Mouse (Mus musculus) kidney, embryonic 16.5 days (tissue): Measurements from ENCODE around the gene Comp. TPM values are rescaled to one million over a fixed set of nuclear protein-coding genes. Genes with fewer than 3 reads are reported as not detected.

Source experiments
- ATAC-seq: fragments of 200-750 bp; cut with Nextera tagmentation; 2 replicates; pipeline ENCODE4 v1.8.0; 2017; ENCODE audit warnings: moderate TSS enrichment; ENCODE audit not compliant: low FRiP score, low TSS enrichment
- H3K27ac ChIP-seq: fragments of 300-500 bp; sonication (generic); 2 replicates; pipeline ENCODE4 v1.5.1; 2014; ENCODE audit warnings: low read length
- H3K27me3 ChIP-seq: fragments of 300-500 bp; sonication (generic); 2 replicates; pipeline ENCODE4 v1.6.1; 2014; ENCODE audit warnings: low read length, control low read depth, mixed read lengths; ENCODE audit not compliant: insufficient read depth
- H3K36me3 ChIP-seq: fragments of 300-500 bp; sonication (generic); 2 replicates; pipeline ENCODE4 v1.6.1; 2014; ENCODE audit warnings: low read length, control low read depth, mixed read lengths; ENCODE audit not compliant: insufficient read depth
- H3K4me1 ChIP-seq: fragments of 300-500 bp; sonication (generic); 2 replicates; pipeline ENCODE4 v1.6.1; 2014; ENCODE audit warnings: low read length, control low read depth, mixed read lengths; ENCODE audit not compliant: insufficient read depth
- H3K4me2 ChIP-seq: fragments of 300-500 bp; sonication (generic); replicated peaks from 2 replicates; pipeline ENCODE4 v1.6.1; 2014; ENCODE audit warnings: low read depth, low read length
- H3K4me3 ChIP-seq: fragments of 300-500 bp; sonication (generic); 2 replicates; pipeline ENCODE4 v1.5.1; 2014; ENCODE audit warnings: mild to moderate bottlenecking, low read length
- H3K9ac ChIP-seq: fragments of 300-500 bp; sonication (generic); replicated peaks from 2 replicates; pipeline ENCODE4 v1.6.1; 2014; ENCODE audit warnings: low read length
- H3K9me3 ChIP-seq: fragments of 300-500 bp; sonication (generic); 2 replicates; pipeline ENCODE4 v1.6.1; 2016; ENCODE audit warnings: low read length, control low read depth
- WGBS: fragments of 180-500 bp; shearing (Covaris S2); extraction: QIAGEN DNeasy Blood & Tissue Kit; methylation state at CpG from one replicate; pipeline ENCODE4 v1.1.7; 2014; 5-methylcytosine and 5-hydroxymethylcytosine counted together
- polyA plus RNA-seq: library from polyadenylated mRNA; unstranded; fragments of >200 nt; fragmentation: Nextera tagmentation; extraction: Ambion mirVana; gene quantifications from 2 replicates; pipeline ENCODE4 v1.2.1, GENCODE M21; 2015

Comp gene
- polyA plus RNA-seq, 1 experiment from 2014 or later = 1.00 TPM

- H3K4me1 ChIP-seq = peaks cover 16% of the 10 kb centered on the region; the same call in 1 of the 2 replicates
- no peaks in the 10 kb centered on the region for H3K36me3 ChIP-seq
- H3K4me2 ChIP-seq = no peak overlapping the region
- no peaks in the 10 kb centered on the region for H3K27me3 ChIP-seq
- H3K9ac ChIP-seq = no peak overlapping the region
- no peak for ATAC-seq
- no peaks in the 10 kb centered on the region for H3K9me3 ChIP-seq
- 57% methylated on average over 18 of the region's 18 CpGs for whole genome bisulfite sequencing
- no peak overlapping the region for H3K4me3 ChIP-seq
- no peak overlapping the region for H3K27ac ChIP-seq
These were observed 48.2 kb downstream of the Comp start for GRCm38 (mm10) chr8:70421349-70422104.

GRCm38 (mm10) chr8:70422722-70423121 lies 49.4 kb downstream of the Comp start:
- no peak for ATAC-seq
- 65% methylated on average over 2 of the region's 2 CpGs for WGBS

GRCm38 (mm10) chr8:70426300-70426907 lies 53.0 kb downstream of the Comp start:
- no peaks in the 10 kb centered on the region for H3K36me3 ChIP-seq
- no peaks in the 10 kb centered on the region for H3K27me3 ChIP-seq
- no peak for ATAC-seq
- no peaks in the 10 kb centered on the region for H3K9me3 ChIP-seq
- 0 out of 2 replicates have a peak, but pooled peaks cover under 1% of the 10 kb centered on the region for H3K4me1 ChIP-seq
- no peak overlapping the region for H3K4me2 ChIP-seq
- no peak overlapping the region for H3K4me3 ChIP-seq
- H3K9ac ChIP-seq = no peak overlapping the region
- H3K27ac ChIP-seq = no peak overlapping the region
- 88% methylated on average over 2 of the region's 2 CpGs for WGBS

More at GRCm38 (mm10) chr8:70422722-70423121, 49.4 kb downstream of the Comp start:
- Histone ChIP-seq H3K27ac (no peak overlapping the region), H3K27me3 (no peaks in the 10 kb centered on the region), H3K9ac (no peak overlapping the region), H3K9me3 (no peaks in the 10 kb centered on the region), H3K36me3 (no peaks in the 10 kb centered on the region), H3K4me2 (no peak overlapping the region), H3K4me1 (0 out of 2 replicates have a peak, but pooled peaks cover 14% of the 10 kb centered on the region), H3K4me3 (no peak overlapping the region)

- Histone ChIP-seq H3K9me3 (no peaks in the 10 kb centered on the region), H3K27me3 (no peaks in the 10 kb centered on the region), H3K9ac (no peak overlapping the region), H3K4me1 (no peaks in the 10 kb centered on the region), H3K4me3 (no peak overlapping the region), H3K27ac (no peak overlapping the region), H3K36me3 (no peaks in the 10 kb centered on the region), H3K4me2 (no peak overlapping the region)
- ATAC-seq = no peak
- 96% methylated on average over 4 of the region's 4 CpGs for WGBS
These were observed 57.9 kb downstream of the Comp start for GRCm38 (mm10) chr8:70431213-70431612.

Other genes with a start within 250 kb of the Comp start
- gene Nr2c2ap, start 242.2 kb upstream of the Comp start, polyA plus RNA-seq = 32.2 and 35.2 TPM in 2 replicates
- gene Rfxank, start 234.4 kb upstream of the Comp start, polyA plus RNA-seq = 20.4 and 21.7 TPM in 2 replicates
- gene Borcs8, start 234.1 kb upstream of the Comp start, polyA plus RNA-seq = 58.3 and 58.6 TPM in 2 replicates
- 0.24 and 0.49 TPM in 2 replicates for gene Mef2b, start 233.8 kb upstream of the Comp start, polyA plus RNA-seq
- 81.7 and 87.8 TPM in 2 replicates for gene Tmem161a, start 201.2 kb upstream of the Comp start, polyA plus RNA-seq
- 5.0 and 6.4 TPM in 2 replicates for gene Slc25a42, start 161.3 kb upstream of the Comp start, polyA plus RNA-seq
- 28.0 and 34.8 TPM in 2 replicates for gene Sugp2, start 139.3 kb upstream of the Comp start, polyA plus RNA-seq
- gene Armc6, start 139.1 kb upstream of the Comp start, polyA plus RNA-seq = 23.8 and 31.5 TPM in 2 replicates
- 74.2 and 81.3 TPM in 2 replicates for gene Homer3, start 90.7 kb upstream of the Comp start, polyA plus RNA-seq
- 51.8 and 54.1 TPM in 2 replicates for gene Ddx49, start 71.1 kb upstream of the Comp start, polyA plus RNA-seq
- 389 and 439 TPM in 2 replicates for gene Cope, start 71.0 kb upstream of the Comp start, polyA plus RNA-seq
- gene Cers1, start 57.8 kb upstream of the Comp start, polyA plus RNA-seq = 2.5 and 2.7 TPM in 2 replicates
- 5.5 TPM in 2 replicates for gene Gdf1, start 43.7 kb upstream of the Comp start, polyA plus RNA-seq
- 10.6 and 10.9 TPM in 2 replicates for gene Upf1, start 20.3 kb upstream of the Comp start, polyA plus RNA-seq
- gene Crtc1, start 66.0 kb downstream of the Comp start, polyA plus RNA-seq = 19.9 and 22.3 TPM in 2 replicates
- gene Klhl26, start 103.4 kb downstream of the Comp start, polyA plus RNA-seq = 25.0 and 26.8 TPM in 2 replicates
- 6.5 and 7.0 TPM in 2 replicates for gene Tmem59l, start 113.8 kb downstream of the Comp start, polyA plus RNA-seq
- gene Crlf1, start 119.6 kb downstream of the Comp start, polyA plus RNA-seq = 29.3 and 30.7 TPM in 2 replicates
- 133 and 135 TPM in 2 replicates for gene Rex1bd, start 133.2 kb downstream of the Comp start, polyA plus RNA-seq
- 869 and 882 TPM in 2 replicates for gene Uba52, start 137.2 kb downstream of the Comp start, polyA plus RNA-seq
- gene Fkbp8, start 154.2 kb downstream of the Comp start, polyA plus RNA-seq = 353 and 359 TPM in 2 replicates
- 65.4 and 69.9 TPM in 2 replicates for gene Kxd1, start 154.4 kb downstream of the Comp start, polyA plus RNA-seq
- 24.1 and 25.1 TPM in 2 replicates for gene Ell, start 165.9 kb downstream of the Comp start, polyA plus RNA-seq
- gene Isyna1, start 220.8 kb downstream of the Comp start, polyA plus RNA-seq = 215 and 217 TPM in 2 replicates
- gene Ssbp4, start 235.3 kb downstream of the Comp start, polyA plus RNA-seq = 133 and 149 TPM in 2 replicates
- gene Lrrc25, start 242.6 kb downstream of the Comp start, polyA plus RNA-seq = 1.8 and 1.9 TPM in 2 replicates